Mouse (Mus musculus): ENCODE results near the gene Gal3st2c.
"Not testable (repeated sequence)": the region's sequence is repeated elsewhere in the genome, so short reads cannot be mapped to it uniquely, and the experiment has no call there.

DNA sequence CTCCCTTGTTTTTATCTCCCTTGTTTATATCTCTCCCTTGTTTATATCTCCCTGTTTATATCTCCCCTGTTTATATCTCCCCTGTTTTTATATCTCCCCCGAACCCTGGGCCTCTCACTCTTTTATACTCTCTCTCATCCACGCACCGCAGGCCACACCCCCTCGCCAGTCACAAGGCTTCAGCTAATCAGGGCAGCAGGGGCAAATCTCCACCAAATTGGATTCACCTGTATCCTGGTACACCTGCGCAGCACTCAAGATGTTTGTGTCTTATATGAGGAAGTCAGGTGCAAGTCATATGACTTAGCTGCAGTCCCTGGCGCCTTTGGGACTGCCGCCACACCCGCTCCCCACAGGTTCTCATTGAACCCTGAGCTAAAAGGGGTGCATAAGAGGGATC is at the start of gene Gal3st2c:
- TF ChIP-seq CTCF, EP300 (IDR thresholded peaks at IDR 0.05; ENCODE audit: low read depth): not testable (repeated sequence)

All from heart, postnatal 0 days (tissue).